Mouse (Mus musculus): ENCODE results near the gene Uba5.

GRCm38 (mm10) chr9:104101458-104101857, 38.5 kb upstream of the Uba5 start:
- no peak for TF ChIP-seq POLR2A (IDR thresholded peaks at IDR 0.05; ENCODE audit: control insufficient read depth, extremely low read depth, insufficient read depth, low read length, poor library complexity)
- no peak for TF ChIP-seq CTCF (IDR thresholded peaks at IDR 0.05; ENCODE audit: borderline replicate concordance, control insufficient read depth, extremely low read depth, insufficient read depth, low read length, poor library complexity)

All from thymus, adult 2 months (tissue).